Mouse (Mus musculus) ZHBTc4 (cell line): ENCODE results near the gene Rad51b.

ENCODE experiments used
- DNase-seq: peaks from one replicate; pipeline ENCODE4 v3.0.0-alpha.2; 2011; ENCODE audit warnings: low read depth, low spot score

Gene Rad51b

DNA sequence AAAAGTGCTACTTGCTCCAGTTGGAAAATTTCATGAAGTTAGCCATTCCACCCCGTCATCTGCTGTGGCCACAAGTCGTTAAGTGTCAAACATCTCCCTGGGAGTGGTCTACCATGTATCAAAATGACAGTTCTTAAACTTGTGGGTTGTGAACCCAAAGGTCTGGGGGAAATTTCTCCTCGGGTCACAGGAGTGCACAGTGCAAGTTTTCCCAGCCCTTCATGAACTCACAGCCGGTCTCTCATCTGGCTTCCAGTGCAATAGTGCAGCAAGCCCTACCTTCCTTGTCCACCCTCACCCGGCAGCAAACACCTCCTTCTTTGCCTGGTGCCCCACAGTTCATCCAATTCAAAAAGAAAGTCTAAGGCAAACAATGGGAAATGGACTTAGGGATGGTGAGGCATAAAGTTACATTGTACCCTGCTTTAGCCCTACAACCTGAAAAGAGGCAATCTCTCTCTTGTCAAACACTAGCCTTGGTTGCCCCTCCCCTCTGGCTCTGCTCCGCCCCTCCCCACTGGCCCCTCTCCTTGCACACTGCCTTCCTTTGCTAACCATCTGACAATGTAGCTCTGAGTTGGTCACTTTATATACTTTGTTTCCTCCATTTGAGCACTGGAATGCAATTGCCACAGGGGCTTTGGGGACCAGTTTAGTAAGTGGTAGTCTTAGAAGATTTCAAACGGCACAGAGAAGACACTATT is 390.8 kb downstream of the Rad51b start:
- DNase-seq = peak; percentile 19

DNA sequence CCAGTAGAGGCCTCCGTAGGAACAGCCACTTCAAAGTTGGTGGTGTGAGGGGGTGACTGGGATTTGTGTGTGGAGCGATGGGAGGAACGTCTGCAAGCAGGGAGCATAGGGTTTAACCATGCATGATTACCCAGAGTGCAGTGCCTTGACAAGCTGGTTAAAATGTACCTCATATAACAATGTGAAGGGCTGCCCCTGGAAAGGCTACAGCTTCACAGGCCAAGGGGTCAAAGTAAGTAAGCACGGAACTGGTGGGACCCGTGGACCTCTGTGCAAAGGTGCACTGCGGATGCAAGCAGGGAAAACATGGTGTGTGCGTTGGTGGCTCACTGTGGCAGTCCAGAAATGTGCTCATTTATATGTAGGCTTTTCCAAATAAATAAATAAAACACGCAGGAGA is 392.2 kb downstream of the Rad51b start:
- DNase-seq = no peak

DNA sequence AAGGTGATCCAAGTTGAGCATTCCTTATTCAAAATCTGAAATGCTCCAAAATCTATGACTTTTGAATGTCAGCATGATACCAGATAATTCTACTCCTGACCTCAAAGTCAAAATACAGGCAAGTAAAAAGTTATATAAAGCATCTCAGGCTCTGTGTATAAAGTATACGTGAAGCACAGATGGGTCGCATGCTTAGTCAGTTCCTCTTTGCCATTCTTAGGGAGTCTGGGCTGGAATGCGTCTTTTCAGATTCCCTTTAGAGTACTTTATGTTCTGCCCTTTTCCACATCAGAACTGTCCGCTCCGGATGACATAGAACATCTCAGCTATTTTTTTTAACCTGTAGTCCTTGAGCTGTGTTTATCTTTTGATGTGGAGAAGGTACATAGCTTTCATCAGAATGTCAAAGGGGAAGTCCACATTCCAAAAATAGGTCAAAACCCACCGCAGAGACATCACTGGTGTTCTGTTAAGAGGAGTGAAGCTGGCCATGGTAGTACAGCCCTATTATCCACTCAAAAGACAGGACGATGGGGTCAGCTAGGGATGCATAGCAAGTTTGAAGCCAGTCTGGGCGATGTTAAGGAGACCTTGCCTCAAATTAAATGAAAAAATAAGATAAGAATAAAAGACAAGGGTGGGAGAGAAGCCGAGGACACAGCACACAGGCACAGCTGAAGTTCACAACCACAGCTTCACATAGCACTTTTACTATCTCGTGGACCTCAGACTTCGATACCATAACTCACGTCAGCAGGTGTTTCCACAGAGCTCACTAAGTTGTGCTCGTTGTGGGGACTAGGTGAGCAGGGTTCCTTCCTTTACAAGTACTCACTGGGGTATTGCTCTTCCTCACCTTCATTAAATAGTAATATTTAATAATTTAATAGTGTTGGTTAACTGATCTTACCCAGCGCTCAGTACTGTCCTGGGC is 395.1 kb downstream of the Rad51b start:
- no peak for DNase-seq

DNA sequence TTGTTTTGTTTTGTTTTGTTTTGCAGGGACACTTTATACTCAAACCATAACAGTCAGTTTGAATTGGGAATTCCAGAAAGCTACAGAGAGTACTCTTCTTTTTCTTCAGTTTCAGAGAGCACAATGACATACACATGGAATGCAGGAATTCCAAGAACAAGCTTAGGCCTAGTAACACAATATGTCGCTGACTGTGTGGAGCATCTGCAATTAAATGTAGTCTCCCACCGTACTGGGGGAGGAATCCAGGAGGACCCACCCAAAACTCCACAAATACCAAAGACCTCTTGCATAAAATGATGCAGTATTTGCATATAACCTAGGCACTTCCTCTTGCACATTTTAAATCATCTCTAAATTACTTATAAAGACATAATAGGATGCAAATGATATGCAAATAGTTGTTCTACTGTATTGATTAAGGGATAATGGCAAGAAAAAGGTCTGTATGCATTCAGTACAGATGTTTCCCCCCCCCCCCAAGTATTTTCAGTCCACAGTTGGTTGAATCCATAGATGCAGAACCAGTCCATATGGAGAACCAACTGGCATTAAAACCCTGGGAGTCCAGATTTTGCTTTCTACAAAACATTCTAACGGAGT is 398.9 kb downstream of the Rad51b start:
- DNase-seq = peak; percentile 66

DNA sequence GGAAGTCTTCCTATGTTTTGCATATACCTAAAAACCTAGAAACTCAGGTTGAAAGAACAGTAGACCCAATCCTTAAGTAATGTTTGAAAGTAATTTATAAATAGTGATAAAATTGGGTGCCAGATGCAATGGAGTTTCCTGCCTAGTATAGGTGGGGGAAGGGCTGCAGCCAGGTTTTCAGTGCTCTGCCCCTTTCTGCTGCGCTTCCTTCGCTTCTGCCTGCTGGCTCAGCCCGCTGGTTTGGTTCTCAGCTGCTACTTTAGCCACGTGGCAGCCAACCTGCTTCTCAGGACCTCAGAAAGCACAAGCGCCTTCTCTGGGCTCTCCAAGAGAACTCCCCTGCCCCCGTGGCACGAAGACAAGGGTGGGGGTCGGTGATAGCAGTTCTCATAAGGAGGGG is 406.5 kb downstream of the Rad51b start:
- DNase-seq = no peak

DNA sequence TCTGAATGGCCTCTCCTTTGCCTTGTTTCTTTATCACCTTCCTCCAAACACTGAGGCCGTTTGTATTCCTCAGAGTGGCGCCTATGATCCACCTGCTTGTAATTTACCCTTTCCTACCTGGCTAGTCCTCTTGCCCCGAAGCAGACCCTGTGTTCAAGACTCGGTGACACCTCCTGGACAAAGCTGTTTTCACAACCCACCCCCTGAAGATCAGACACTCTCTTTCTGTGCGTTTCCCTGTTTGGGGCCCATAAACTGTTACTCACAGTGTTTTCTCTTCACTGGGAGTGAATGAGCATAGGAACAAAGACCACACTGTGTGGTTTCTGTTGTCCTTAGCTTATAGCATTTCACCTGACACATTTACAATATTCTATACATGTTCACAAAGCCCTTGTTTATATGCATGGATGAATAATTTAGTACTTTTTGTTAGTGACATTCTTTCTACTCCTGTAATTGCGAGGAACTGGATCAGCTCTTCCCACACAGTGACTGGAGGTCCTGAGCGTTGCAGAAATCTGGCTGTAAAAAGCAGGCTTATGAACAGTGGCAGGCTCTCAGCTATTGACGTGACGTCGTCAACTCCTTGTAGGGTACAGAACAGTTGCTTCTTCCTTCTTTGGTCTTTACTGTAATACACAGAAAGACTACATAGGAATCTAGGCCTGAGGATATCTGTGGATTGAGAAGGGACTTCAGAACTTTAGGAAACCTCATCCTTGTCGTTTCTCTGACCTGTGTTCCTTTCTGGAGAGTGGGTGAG is 408.6 kb downstream of the Rad51b start:
- DNase-seq = no peak

DNA sequence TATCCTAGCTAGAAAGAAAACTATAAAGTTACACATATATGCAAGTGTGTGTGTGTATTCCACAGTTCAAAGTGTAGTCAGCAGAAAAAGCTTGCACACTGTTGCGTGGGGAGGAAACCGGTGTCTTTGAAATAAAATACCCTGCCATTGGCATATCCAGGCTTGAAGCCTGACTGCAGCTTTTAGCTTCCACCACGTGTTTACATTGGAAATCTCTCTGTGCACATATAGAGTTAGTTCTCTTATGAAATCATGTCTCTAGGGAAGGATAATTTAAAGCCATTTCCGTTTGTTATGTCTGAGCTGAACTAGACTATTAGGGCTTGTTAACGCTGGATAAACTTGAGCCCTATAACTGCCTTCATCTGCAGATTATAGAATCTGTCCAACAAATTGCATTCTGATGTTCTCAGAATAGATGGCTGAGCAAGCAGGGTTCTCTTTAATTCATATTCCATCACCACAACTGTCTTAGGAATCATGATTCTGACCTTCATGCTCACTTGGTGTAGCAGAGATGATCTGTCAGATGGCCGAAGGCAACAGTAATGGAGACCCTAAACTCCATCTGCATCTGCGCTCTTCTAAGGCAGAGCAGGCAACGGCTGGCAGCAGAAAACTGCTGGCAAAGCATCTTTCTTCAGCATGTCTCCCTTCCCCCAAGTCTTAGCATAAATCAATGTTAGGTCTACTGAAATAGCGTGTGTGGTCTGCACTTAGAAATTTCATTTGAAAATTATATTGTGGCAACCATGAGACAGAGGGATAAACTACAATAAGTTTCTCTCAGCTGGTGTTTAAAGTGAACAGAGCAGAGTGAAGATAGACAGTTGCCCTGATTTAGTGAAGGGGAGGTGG is 410.7 kb downstream of the Rad51b start:
- DNase-seq = no peak

DNA sequence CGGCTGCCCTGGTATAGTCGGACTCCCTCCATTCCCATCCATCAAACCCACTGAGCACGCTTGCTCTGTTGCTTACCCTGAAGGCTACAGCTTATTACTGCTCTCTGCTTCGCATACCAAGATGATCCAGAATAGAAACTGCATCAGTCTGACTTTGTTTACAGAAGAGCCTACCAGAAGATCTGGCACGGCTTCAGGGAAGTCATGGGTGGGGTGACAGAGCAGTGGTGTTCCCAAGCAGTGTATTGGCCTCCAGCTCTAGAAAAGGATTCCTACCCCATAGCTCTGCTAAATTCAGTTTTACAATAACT is 411.3 kb downstream of the Rad51b start:
- DNase-seq = no peak

DNA sequence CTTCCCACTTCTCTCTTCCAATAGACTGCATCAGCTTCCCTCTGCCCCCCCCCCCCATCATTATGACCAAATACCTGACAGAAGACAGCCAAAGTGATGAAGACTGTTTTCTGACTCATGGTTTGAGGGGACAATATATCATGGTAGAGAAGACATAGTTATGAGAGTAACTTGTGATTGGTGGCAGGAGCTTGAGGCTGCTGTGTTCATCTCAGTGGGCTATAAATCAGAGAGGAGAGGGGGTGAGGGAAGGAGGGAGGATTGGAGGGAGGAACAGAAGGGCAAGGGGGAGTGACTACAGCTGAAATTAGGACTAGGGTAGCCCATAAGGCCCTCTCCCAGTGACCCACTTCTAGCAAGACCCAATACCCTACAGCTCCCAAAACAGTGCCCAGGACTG is 416.2 kb downstream of the Rad51b start:
- DNase-seq = no peak

DNA sequence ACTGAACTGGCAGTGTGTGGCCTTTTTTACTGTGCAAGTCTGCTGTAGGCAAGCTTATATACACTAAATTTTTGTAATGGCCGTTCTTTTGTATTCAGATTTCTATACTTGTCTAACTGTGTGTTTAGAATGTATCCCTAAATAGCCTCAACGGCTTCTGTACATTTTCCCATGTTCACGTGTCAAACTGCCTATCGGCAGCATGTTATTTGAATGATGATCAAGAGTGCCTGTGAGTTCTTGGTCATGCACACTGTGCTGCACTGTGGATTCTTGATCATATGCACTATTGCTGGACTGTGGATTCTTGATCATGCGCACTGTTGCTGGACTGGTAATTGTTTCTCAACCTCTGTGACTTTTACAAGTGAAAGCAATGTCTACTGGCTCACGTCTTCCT is 417.4 kb downstream of the Rad51b start:
- DNase-seq = no peak

DNA sequence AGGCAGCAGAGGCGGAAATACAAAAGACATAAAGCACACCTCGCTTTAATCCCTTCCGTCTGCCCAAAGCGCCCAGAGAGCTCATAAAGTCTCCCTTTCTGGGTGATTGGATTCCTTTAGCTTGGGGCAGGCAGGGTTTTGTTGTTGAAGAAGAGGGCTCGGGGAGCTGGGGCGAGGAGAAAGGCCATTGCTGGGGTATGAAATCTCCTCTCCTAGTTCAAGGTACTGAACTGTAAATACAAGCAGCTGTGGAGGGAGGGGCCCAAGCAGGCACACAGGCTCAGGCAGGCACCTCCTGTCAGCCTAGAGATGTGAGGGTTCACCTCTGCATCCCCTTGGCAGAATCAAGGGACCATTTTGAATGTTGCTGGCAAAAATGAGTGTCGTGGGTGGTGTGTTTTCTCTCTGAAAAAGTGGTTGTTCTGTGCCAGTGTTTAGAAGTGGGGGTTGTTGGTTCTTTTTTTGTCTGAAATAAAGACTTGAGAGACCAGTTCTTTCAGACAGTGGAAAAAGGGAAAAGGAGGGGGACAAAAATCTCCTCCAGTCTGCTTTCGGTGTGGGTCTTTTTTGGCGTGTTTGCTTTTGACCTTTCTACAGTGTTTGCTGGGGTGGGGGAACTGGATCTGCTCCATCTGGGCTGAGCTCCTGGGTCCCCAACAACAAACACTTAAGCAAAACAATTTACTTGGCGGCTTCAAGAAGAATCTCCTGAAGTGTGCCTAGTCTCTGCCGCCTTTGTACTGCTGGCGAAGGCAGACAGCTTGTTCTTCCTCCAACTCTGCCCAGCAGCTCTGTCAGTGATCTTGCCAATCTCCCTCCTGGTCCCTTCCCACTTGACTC is 418.6 kb downstream of the Rad51b start:
- no peak for DNase-seq

DNA sequence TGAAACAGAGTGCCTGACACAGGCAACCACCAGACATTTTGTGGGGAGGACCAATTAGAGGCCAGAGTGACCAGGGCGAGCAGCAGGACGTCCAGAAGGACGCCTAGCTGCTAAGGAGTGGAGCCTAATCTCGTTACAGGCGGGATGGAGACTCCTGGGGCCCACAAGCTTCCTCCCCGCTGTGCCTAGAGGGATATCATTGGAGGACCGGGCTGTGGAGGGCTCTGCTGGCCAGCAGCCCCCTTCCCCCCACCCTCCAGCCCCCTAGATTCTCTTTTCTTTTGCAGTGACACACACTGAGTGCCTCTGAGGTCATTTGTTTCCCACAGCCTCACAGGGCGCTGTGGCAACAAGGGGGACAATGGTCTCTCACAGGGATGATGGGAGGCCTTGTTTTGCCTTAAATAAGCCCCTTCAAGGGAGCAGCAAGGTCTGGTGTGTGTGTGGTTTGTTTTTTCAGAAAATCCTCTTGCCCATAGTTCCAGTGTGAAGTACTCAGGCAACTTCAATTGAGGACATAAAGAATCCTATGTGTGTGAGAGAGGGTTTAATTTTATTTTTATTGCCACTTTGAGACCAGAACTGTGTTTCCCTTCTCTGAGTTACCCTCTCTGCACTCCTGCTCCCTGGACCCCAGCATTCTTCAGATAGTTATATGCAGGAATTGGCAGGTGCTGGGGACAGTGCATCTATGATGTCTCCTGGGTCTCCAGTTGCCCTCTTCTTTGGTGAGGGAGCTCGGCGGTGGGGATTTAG is 422.2 kb downstream of the Rad51b start:
- DNase-seq = no peak

DNA sequence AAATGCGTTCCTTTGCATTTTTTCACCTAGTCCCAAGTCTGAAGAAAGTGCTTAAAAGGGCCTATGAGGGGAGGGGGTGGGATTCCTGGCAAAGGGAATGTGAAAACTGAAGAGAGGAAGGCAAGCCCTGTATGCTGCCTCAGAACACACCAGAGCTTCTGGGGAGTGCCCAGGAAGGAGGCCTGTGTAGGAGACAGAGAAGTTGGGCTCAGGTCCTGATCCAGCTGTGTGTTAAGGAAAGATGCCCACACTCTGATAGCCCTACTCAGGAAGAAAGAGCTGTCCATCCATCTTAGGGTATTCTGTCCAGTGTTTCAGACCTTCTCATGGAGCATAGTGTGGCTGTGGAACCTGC is 422.7 kb downstream of the Rad51b start:
- no peak for DNase-seq

DNA sequence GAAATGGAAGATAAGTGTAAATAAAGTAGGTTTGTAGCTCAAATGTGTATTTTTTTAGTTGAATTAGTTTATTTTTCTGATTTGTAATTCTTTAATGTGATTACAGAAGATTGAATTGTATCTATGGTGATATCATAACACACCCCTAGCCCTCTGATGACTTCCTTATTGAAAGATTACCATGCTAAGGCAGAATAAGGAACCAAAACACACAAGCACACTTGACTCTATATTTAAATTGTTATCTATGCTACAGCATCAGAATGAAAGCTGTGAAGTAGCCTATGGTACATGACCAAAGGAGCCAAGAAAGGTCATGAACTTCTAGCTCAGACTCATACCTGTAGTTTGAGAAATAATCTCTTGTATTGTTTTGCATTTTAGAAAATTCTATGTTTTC is 427.8 kb downstream of the Rad51b start:
- no peak for DNase-seq

DNA sequence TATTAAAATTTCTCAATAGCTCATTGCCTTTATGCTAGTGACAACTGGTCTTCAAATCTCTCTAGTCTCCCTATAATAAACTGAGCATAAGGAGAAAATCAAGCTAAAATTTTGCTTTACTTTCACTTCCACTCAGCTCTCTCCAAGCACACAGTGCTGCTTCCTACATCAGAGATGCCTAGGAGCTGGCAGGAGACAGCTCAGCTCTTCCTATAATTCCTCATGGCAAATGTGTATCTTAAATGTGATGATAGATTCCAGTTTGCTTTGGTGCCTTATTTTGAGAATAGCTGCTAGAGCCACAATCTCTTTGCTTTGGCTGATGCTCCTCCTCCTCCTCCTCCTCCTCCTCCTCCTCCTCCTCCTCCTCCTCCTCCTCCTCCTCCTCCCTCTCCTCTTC is 428.6 kb downstream of the Rad51b start:
- DNase-seq = no peak

DNA sequence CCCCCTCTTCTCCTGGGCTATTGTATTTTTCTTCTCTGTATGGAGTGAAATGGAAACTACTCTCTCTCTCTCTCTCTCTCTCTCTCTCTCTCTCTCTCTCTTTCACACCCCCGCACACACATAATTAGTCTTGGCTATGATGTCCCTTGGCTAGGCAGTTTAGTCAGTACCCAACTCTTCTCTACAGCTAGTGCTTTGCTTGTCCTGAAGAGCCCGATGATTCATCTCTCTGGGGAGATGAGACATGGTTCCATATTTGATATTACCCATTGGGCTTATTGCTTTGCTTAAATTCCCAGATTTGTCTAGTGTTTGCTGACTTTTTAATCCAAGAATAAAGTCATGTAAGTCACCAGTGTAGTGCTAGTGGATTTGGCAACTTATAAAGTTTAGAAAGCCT is 429.0 kb downstream of the Rad51b start:
- no peak for DNase-seq

DNA sequence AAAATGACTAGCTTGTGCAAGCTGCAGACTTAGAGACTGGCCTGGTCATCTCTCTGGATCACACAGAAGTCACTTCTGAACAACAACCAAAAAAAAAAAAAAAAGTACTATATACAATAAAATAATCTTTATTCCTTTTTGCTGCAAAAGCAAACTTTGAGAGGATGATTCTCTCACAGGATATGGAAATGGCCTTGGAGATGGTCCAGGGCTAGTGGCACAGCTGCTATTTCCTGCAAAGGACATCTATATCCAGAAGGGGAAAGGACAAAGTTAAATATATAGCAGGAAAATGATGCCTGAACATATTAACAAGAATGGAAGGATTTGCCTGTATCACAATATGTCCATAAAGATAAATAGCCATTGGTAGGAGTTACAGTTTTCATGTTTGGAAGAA is 429.9 kb downstream of the Rad51b start:
- no peak for DNase-seq

DNA sequence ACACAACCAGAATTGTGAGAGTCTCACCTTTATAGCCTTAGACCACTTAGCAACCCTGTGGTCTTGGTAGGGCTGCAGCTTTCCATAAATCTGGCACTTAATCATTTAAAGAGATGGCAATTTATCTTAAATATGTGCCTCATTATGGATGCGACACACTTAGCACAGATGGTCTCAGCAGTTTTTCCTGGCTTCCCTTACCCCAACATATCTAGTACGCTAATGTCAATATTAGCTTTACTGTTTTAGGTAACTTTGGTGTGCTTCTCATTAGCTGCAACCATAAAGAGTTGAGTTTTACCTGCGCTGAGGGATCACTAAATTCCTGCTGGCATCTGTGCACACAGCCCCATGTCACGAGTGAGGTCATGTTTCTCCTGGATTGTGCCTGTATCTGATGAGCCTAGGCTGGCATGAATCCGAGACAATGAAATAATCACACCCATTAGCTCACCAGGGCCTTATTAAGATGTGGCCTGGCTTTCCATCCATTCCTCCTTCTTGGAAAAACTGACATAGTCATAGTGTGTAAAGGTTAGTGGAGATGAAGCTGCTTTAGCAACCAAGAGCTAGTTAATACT is 432.9 kb downstream of the Rad51b start:
- no peak for DNase-seq

DNA sequence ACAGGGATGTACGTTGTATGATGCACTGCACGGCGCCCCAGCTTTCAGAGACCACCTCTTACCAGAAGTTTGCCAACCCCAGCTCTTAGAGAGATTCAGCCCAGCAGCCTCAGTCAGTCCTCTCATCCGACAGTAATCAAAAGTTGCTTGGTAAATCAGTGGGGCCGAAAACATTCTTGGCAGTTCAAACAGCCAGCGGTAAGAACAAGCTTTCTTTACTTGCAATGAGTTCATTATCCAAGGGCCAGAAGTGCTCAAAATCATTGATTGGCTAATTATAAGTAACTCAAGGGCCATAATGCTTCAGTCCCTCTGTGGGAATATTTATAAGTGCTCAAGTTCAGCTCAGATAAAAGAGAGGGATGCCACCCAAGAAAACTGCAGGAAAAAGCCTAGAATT is 434.8 kb downstream of the Rad51b start:
- DNase-seq = no peak
